Mouse (Mus musculus) megakaryocyte, embryonic 14.5 days (primary cell): Measurements from ENCODE around the gene Ankrd13d. TPM values are rescaled to one million over a fixed set of nuclear protein-coding genes. Genes with fewer than 3 reads are reported as not detected.

Experiments
- H3K27me3 ChIP-seq: replicated peaks from 2 replicates; pipeline ENCODE3; 2012; ENCODE audit warnings: inconsistent platforms
- H3K36me3 ChIP-seq: replicated peaks from 2 replicates; pipeline ENCODE3; 2012; ENCODE audit warnings: low read length, inconsistent platforms, mixed read lengths
- H3K4me1 ChIP-seq: 2 replicates; pipeline ENCODE4 v1.6.1; 2012; ENCODE audit warnings: inconsistent platforms
- H3K4me3 ChIP-seq: replicated peaks from 2 replicates; pipeline ENCODE3; 2012; ENCODE audit warnings: moderate library complexity, mild to moderate bottlenecking, inconsistent platforms
- H3K9me3 ChIP-seq: 2 replicates; pipeline ENCODE4 v1.6.1; 2012; ENCODE audit warnings: inconsistent platforms
- FLI1 ChIP-seq: IDR thresholded peaks from 2 replicates; pipeline ENCODE4 v1.6.1; 2012; ENCODE audit warnings: low read length, inconsistent platforms, mixed read lengths
- GATA1 ChIP-seq: IDR thresholded peaks from 3 replicates; pipeline ENCODE4 v1.6.1; 2012; ENCODE audit warnings: mixed read lengths, low read length, inconsistent platforms, borderline replicate concordance
- polyA plus RNA-seq: library from polyadenylated mRNA; stranded (reverse); fragments of >175 nt; gene quantifications from 2 replicates; pipeline ENCODE4 v1.2.3, GENCODE M21; 2012; ENCODE audit warnings: low replicate concordance; ENCODE audit not compliant: insufficient read depth

The Ankrd13d gene
- polyA plus RNA-seq, 1 experiment: 5.6 TPM

DNA sequence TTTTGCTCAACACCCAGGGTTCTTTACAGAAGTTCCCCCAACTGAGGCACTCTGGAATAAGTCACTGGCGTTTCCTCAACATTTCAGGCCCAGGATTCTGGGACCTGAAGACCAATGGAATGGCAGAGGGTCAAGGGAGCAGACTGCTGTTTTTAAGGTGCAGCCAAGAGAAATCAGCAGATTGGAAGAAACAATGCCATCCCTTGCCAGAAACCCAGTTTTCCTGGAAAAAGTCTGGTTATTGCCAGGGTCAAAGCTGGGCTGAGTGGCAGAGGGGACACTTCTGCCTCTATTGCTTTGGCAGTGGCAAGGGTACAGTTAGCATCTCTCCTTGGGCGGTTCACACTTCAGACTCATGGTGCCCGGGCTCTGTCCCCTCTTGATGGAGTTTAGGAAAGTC is 34.2 kb upstream of the Ankrd13d start:
- Histone ChIP-seq H3K4me3 (no peak overlapping the region), H3K9me3 (no peaks in the 10 kb centered on the region), H3K4me1 (peaks cover 27% of the 10 kb centered on the region), H3K27me3 (no peaks in the 10 kb centered on the region), H3K36me3 (peaks cover 74% of the 10 kb centered on the region)
- TF ChIP-seq GATA1: no peak
- no peak for TF ChIP-seq FLI1

DNA sequence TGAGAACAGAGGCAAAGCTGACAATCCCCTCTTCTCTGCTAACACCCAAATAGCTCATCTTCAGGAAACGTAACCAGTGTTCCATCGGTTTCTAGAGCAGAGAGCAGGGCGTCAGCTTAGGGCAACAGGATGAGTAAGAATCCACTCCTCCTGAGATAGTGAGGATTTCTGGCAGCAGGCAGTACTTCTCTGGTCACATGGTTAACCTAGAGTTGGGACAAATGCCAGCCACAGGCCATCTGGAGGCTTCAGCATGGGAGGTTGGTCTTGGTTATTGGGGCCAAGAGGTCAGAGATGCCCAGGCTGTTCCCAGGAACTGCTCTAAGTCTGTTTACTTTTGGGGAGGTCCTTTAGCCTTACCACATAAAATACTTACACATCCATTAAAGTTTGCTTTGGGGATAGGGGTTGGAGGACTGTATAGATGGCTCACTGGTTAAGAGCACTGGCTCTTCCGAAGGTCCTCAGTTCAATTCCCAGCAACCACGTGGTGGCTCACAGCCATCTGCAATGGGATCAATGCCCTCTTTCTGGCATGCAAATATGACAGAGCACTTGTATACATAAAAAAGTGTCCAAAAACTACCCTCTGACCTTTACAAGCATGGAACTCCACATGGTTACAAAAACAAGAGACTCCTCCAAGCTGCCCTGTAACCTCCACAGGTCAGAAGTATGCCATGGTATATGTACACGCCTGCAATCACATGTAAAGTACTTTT is 32.4 kb upstream of the Ankrd13d start:
- H3K4me3 ChIP-seq: no peak overlapping the region
- no peaks in the 10 kb centered on the region for H3K9me3 ChIP-seq
- H3K4me1 ChIP-seq: peaks cover 27% of the 10 kb centered on the region
- H3K27me3 ChIP-seq: no peaks in the 10 kb centered on the region
- TF ChIP-seq FLI1: no peak
- TF ChIP-seq GATA1: no peak
- H3K36me3 ChIP-seq: peaks cover 57% of the 10 kb centered on the region

DNA sequence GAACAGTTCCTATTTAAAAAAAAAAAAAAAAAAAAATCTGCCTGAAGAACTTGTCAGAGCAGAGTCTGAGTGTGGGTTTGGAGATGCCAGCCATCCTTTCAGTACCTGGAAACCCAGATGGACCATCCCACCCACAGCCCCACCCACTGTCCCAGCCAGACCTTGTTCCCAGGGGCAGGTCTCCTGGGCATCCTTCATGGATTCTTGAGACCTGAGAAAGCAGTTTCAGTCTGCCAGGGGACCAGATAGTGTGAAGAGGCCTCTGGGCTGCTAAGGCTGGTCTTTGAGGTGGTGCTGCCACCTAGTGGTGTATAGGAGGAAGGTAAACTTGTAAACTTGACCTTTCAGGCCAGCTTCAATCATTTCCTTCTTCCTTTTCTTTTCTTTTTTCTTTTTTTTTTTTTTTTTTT is 26.8 kb upstream of the Ankrd13d start:
- TF ChIP-seq GATA1: no peak
- no peak for TF ChIP-seq FLI1
- Histone ChIP-seq H3K4me1 (peaks cover 16% of the 10 kb centered on the region), H3K27me3 (peaks cover 5% of the 10 kb centered on the region), H3K36me3 (peaks cover 7% of the 10 kb centered on the region), H3K9me3 (no peaks in the 10 kb centered on the region), H3K4me3 (no peak overlapping the region)

DNA sequence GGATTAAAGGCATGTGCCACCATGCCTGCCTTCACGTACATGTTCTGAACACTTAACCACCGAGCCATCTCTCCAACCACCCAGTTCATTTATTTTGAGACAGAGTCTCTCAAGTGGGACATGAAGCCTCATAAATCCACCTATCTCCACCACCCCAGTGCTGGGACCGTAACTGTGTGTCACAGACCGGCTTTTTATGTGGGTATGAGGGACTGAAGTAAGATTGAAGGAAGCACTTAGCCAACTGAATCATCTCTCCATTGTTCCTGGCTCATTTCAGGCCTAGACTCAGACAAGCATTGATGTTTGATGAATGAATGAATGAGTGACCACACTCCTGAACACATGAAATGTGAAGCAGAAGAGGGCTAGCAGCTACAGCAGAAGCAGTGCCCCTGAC is 26.4 kb upstream of the Ankrd13d start:
- TF ChIP-seq GATA1: no peak
- no peak for TF ChIP-seq FLI1
- Histone ChIP-seq H3K9me3 (no peaks in the 10 kb centered on the region), H3K27me3 (peaks cover 5% of the 10 kb centered on the region), H3K4me3 (no peak overlapping the region), H3K36me3 (peaks cover 5% of the 10 kb centered on the region), H3K4me1 (peaks cover 20% of the 10 kb centered on the region)

DNA sequence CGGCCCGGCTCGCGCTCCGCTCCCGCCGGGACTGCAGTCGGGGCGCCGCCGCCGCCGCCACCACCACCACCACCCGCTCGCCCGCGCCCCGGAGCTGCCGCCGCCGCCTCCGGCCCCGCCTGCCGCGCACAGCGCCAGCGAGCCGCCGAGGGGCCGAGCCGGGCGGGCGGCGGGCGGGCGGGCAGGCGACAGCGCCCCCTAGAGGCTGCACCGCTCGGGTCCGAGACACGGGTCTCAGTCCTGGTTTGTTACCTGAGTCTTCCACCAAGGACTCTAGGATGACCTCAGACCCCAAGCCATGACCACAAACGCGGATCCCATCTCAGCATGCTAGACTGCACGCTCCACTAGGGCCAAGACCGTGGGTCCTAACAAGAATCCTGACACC is 23.2 kb upstream of the Ankrd13d start, which contains the start of gene Grk2:
Gene Grk2, minus strand, starts transcription at position 33 of the 388 bp plus-strand sequence.
- Histone ChIP-seq H3K9me3 (no peaks in the 10 kb centered on the region), H3K27me3 (peaks cover 5% of the 10 kb centered on the region), H3K36me3 (peaks cover 15% of the 10 kb centered on the region), H3K4me1 (peaks cover 52% of the 10 kb centered on the region), H3K4me3 (peak within 1 kb of the TSS; percentile 98)
- TF ChIP-seq GATA1 (no peak), FLI1 (no peak)

DNA sequence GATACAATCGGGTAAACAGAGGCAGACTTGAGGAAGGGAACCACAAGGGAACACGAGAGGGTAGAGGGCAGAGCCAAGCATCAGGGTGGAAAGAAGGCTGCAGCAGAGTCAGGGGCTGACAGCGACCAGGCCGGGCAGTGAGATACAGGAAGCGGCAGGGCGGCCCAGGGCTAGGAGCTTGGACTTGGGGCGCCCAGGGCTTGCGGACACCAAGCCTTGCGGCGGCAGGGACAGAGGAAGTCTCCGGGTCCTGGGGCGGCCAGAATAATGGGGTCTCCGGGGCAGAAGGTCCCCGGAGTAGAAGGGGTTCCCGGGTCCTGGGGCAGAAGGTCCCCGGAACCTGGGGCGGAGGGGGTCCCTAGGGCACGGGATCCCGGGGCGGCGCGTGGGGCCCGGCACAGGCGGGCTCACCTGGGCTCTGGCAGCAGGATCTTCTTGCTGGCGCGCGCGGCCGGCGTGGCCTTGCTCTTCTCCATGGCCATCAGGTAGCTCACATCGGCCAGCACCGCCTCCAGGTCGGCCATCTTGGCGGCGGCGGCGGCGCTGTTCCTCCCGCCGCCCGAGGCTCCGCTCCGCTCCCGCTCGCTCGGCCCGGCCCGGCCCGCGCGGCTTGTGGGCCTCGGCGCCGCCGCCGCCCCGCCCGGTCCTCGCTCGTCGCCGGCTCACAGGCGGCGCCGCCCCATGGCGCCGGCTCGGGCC is 22.7 kb upstream of the Ankrd13d start:
- Histone ChIP-seq H3K4me1 (peaks cover 57% of the 10 kb centered on the region), H3K4me3 (peak overlapping the region; percentile 98), H3K9me3 (no peaks in the 10 kb centered on the region), H3K36me3 (peaks cover 15% of the 10 kb centered on the region), H3K27me3 (peaks cover 5% of the 10 kb centered on the region)
- TF ChIP-seq FLI1 (no peak), GATA1 (no peak)

DNA sequence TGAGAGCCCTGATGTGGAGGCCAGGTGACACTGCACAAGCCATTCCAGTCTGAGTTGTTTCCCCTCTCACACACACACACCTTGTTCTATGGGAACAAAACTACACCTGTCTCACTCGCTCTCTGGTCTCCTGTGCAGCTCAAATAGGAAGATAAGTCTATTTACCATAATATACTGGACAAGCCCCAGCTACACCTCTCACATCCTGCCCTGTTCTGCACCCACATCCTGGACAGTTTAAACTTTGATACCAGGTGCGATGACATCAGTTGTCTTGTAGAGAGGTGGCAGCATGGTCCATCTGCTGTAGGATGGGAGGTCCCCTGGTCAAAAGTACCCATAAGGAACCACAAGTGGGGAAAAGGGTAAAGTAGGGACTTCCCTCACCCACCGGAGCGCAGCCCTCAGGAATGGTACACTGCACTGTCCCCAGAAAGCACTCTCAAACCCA is 22.0 kb upstream of the Ankrd13d start:
- Histone ChIP-seq H3K27me3 (peaks cover 5% of the 10 kb centered on the region), H3K4me1 (peaks cover 65% of the 10 kb centered on the region), H3K36me3 (peaks cover 15% of the 10 kb centered on the region), H3K9me3 (no peaks in the 10 kb centered on the region), H3K4me3 (peak overlapping the region; percentile 98)
- TF ChIP-seq FLI1: no peak
- no peak for TF ChIP-seq GATA1

DNA sequence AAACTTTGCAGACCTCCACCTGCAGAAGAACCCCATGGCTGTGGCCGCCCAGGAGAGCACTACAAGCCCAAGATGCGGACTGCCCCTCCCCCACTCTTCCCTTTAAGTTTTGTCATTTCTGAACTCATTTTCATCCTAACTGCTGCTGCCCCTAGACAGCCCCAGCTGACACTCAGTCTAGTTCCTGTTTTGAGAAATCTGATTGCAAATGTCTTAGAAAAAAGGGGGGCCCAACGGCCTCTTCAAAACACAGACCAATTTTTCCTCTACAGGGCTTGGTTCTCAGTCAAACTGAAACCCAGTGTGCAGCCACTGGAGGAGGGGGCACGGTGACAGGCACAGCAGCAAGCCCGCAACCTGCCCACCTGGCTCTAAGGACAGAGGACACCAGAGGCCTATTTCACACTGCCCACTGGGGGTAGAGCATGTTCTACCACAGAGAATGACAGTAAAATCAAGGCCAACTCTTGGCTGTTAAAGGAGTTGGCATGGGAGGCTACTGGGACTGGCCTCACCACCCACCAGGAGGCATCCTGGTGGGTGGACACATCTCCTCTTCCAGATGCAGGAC is 21.4 kb upstream of the Ankrd13d start:
- no peak for TF ChIP-seq GATA1
- no peak for TF ChIP-seq FLI1
- H3K4me3 ChIP-seq: peak overlapping the region; percentile 98
- H3K9me3 ChIP-seq: no peaks in the 10 kb centered on the region
- peaks cover 65% of the 10 kb centered on the region for H3K4me1 ChIP-seq
- H3K27me3 ChIP-seq: peaks cover 5% of the 10 kb centered on the region
- H3K36me3 ChIP-seq: peaks cover 17% of the 10 kb centered on the region

DNA sequence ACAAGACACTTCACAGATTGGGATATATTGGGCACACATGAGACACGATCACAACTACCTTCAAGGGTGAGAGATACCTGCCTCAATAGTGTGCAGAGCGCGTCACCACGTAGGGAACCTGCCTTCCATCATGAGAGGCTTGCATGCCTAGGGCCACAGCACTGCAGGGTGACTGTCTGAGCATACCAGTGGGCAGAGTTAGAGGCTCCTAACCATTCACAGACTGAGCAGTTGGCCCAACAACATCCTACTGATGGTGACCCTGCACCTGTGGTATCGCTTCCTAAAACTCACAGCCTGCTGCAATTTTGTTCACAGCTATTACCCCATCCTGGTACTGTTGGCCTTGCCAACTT is 20.7 kb upstream of the Ankrd13d start:
- H3K9me3 ChIP-seq: no peaks in the 10 kb centered on the region
- peaks cover 5% of the 10 kb centered on the region for H3K27me3 ChIP-seq
- H3K36me3 ChIP-seq: peaks cover 24% of the 10 kb centered on the region
- TF ChIP-seq FLI1 (no peak), GATA1 (no peak)
- H3K4me3 ChIP-seq: peak overlapping the region; percentile 89
- peaks cover 72% of the 10 kb centered on the region for H3K4me1 ChIP-seq

DNA sequence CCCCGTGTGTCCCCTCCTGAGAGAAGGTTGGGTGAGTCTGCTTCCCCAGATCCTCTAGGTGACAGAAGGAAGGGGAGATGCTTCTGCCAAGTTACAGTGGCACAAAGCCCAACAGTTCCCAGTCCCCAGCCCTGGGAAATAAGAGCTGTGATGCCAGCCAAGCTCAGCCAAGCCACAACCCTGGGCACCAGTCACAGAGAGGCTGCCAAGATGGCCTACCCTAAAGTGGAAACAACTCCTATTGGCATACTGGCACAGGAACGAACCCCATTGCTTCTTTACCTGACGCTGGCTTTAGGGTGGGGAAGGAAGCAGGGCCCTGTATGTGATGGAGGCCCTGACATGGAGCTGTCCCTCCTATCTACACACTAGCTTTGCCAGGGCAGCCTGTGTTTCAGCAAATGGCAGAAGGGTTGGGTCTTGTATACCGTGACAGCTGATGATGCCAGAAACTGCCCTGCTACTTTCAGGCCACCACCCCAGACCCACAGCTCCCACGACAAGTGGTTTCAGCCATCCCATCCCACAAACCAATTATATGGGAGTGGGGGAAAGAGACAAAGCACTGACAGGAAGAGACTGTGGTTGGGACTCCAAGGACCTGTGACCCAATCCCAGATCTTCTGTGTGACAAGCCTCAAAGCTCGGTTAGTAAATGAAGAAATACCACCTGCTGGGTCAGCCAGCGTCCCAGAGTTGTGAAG is 20.2 kb upstream of the Ankrd13d start:
- no peaks in the 10 kb centered on the region for H3K9me3 ChIP-seq
- H3K36me3 ChIP-seq: peaks cover 28% of the 10 kb centered on the region
- H3K4me3 ChIP-seq: peak overlapping the region; percentile 89
- H3K27me3 ChIP-seq: peaks cover 5% of the 10 kb centered on the region
- no peak for TF ChIP-seq GATA1
- H3K4me1 ChIP-seq: peaks cover 77% of the 10 kb centered on the region
